ENCODE assay signal across 12 mouse cellular contexts in genomic region chr1:72372512-72372911, GRCm38 (mm10).
DNase-seq lines count a peak whose midpoint lies in the region; ATAC-seq and TF ChIP-seq lines count a peak whose summit lies in the region.
"Had no signal": no experiment of that assay in that cellular context is flagged by ENCODE, and none has a peak within 500 bp of the region (broad histone marks: within the 10 kb centered on the region; RNA-seq: fewer than 3 reads in every experiment).

No protein-coding gene starts in this region.

- no peaks in the 10 kb centered on the region for H3K36me3 ChIP-seq in forebrain, embryonic 15.5 days
- H3K36me3 ChIP-seq in forebrain, embryonic 11.5 days (ENCODE audit: control insufficient read depth, insufficient read depth, low read length) = no peaks in the 10 kb centered on the region; the same call in 1 of the 2 replicates
- no peaks in the 10 kb centered on the region for H3K36me3 ChIP-seq in hindbrain, postnatal 0 days (ENCODE audit: insufficient read depth, low read length)
- no peaks in the 10 kb centered on the region for H3K36me3 ChIP-seq in midbrain, embryonic 14.5 days (ENCODE audit: control insufficient read depth, insufficient read depth, low read length)
- peaks cover 11% of the 10 kb centered on the region; the same call in 1 of the 2 replicates for H3K36me3 ChIP-seq in kidney, embryonic 16.5 days (ENCODE audit: insufficient read depth, low read length)
- no peaks in the 10 kb centered on the region; the same call in none of the 2 replicates for H3K36me3 ChIP-seq in intestine, postnatal 0 days (ENCODE audit: control insufficient read depth, insufficient read depth)

- ATAC-seq in forebrain, embryonic 15.5 days (replicated peaks) = peak; percentile 92
- ATAC-seq in forebrain, embryonic 11.5 days (replicated peaks; ENCODE audit: low FRiP score) = no peak
- peak; percentile 92 for ATAC-seq in hindbrain, postnatal 0 days
- ATAC-seq in midbrain, embryonic 14.5 days (ENCODE audit: low FRiP score, low TSS enrichment) = peak; percentile 34; the same call in 1 of the 2 replicates
- no peak for ATAC-seq in kidney, embryonic 16.5 days (ENCODE audit: low FRiP score, low TSS enrichment)
- ATAC-seq in intestine, postnatal 0 days = no peak
- ATAC-seq: inflammation-experienced regulatory T-cells, adult 6 months had no signal

- no peak overlapping the region for H3K4me3 ChIP-seq in forebrain, embryonic 15.5 days
- no peak overlapping the region for H3K4me3 ChIP-seq in forebrain, embryonic 11.5 days (ENCODE audit: low read depth, low read length)
- H3K4me3 ChIP-seq in hindbrain, postnatal 0 days (ENCODE audit: low read length) = no peak overlapping the region
- H3K4me3 ChIP-seq in midbrain, embryonic 14.5 days (replicated peaks; ENCODE audit: low read depth, low read length) = no peak overlapping the region
- H3K4me3 ChIP-seq in kidney, embryonic 16.5 days (ENCODE audit: low read length) = no peak overlapping the region
- no peak overlapping the region for H3K4me3 ChIP-seq in intestine, postnatal 0 days (ENCODE audit: low read depth, low read length)
- H3K4me3 ChIP-seq: erythroblast, embryonic 14.5 days; liver, embryonic 15.5 days had no signal

- no peaks in the 10 kb centered on the region for H3K9me3 ChIP-seq in forebrain, embryonic 15.5 days
- H3K9me3 ChIP-seq in forebrain, embryonic 11.5 days (ENCODE audit: control insufficient read depth, low read length) = no peaks in the 10 kb centered on the region
- no peaks in the 10 kb centered on the region for H3K9me3 ChIP-seq in hindbrain, postnatal 0 days (ENCODE audit: low read length)
- no peaks in the 10 kb centered on the region for H3K9me3 ChIP-seq in midbrain, embryonic 14.5 days (ENCODE audit: control insufficient read depth, low read length)
- H3K9me3 ChIP-seq in kidney, embryonic 16.5 days (ENCODE audit: low read length) = no peaks in the 10 kb centered on the region
- no peaks in the 10 kb centered on the region for H3K9me3 ChIP-seq in intestine, postnatal 0 days (ENCODE audit: control insufficient read depth)
- H3K9me3 ChIP-seq: liver, embryonic 15.5 days had no signal

- no peak overlapping the region for H3K4me2 ChIP-seq in forebrain, embryonic 15.5 days (replicated peaks)
- H3K4me2 ChIP-seq in forebrain, embryonic 11.5 days (ENCODE audit: low read depth, low read length, severe bottlenecking) = no peak overlapping the region
- no peak overlapping the region for H3K4me2 ChIP-seq in hindbrain, postnatal 0 days (ENCODE audit: low read depth, low read length)
- H3K4me2 ChIP-seq in midbrain, embryonic 14.5 days (ENCODE audit: low read length) = no peak overlapping the region
- H3K4me2 ChIP-seq in kidney, embryonic 16.5 days (replicated peaks; ENCODE audit: low read depth, low read length) = no peak overlapping the region
- no peak overlapping the region for H3K4me2 ChIP-seq in intestine, postnatal 0 days (replicated peaks; ENCODE audit: low read depth)
- H3K4me2 ChIP-seq: liver, embryonic 15.5 days had no signal

- DNase-seq in forebrain, embryonic 11.5 days (ENCODE audit: low spot score) = no peak
- peak; percentile 82 for DNase-seq in Muller cell, postnatal 12 days (ENCODE audit: inconsistent ontology term)
- DNase-seq in hindbrain, postnatal 0 days (ENCODE audit: low spot score) = peak; percentile 35
- DNase-seq in midbrain, embryonic 14.5 days = no peak
- DNase-seq in lung, postnatal 36 days = no peak
- DNase-seq: cerebellum, postnatal 14 days had no signal

- no peaks in the 10 kb centered on the region for H3K27me3 ChIP-seq in forebrain, embryonic 15.5 days
- no peaks in the 10 kb centered on the region for H3K27me3 ChIP-seq in forebrain, embryonic 11.5 days (ENCODE audit: control insufficient read depth, insufficient read depth, low read length)
- H3K27me3 ChIP-seq in hindbrain, postnatal 0 days (ENCODE audit: insufficient read depth, low read length) = no peaks in the 10 kb centered on the region
- H3K27me3 ChIP-seq in midbrain, embryonic 14.5 days (ENCODE audit: control insufficient read depth, insufficient read depth, low read length) = no peaks in the 10 kb centered on the region
- no peaks in the 10 kb centered on the region for H3K27me3 ChIP-seq in kidney, embryonic 16.5 days (ENCODE audit: insufficient read depth, low read length)
- no peaks in the 10 kb centered on the region for H3K27me3 ChIP-seq in intestine, postnatal 0 days (replicated peaks; ENCODE audit: control insufficient read depth, insufficient read depth, low read length)
- H3K27me3 ChIP-seq: liver, embryonic 15.5 days had no signal

- H3K27ac ChIP-seq in forebrain, embryonic 15.5 days (replicated peaks) = peak overlapping the region; percentile 77
- no peak overlapping the region for H3K27ac ChIP-seq in forebrain, embryonic 11.5 days (ENCODE audit: low read depth, low read length)
- no peak overlapping the region for H3K27ac ChIP-seq in hindbrain, postnatal 0 days
- H3K27ac ChIP-seq in midbrain, embryonic 14.5 days (replicated peaks; ENCODE audit: low read depth, low read length) = no peak overlapping the region
- no peak overlapping the region for H3K27ac ChIP-seq in kidney, embryonic 16.5 days (ENCODE audit: low read length)
- no peak overlapping the region for H3K27ac ChIP-seq in intestine, postnatal 0 days (ENCODE audit: low read depth, low read length)
- H3K27ac ChIP-seq: liver, embryonic 15.5 days had no signal

- no peak overlapping the region for H3K9ac ChIP-seq in forebrain, embryonic 15.5 days (replicated peaks)
- no peak overlapping the region for H3K9ac ChIP-seq in forebrain, embryonic 11.5 days (ENCODE audit: low read length)
- no peak overlapping the region for H3K9ac ChIP-seq in hindbrain, postnatal 0 days (replicated peaks; ENCODE audit: low read length)
- H3K9ac ChIP-seq in midbrain, embryonic 14.5 days (replicated peaks; ENCODE audit: low read length) = no peak overlapping the region
- H3K9ac ChIP-seq in kidney, embryonic 16.5 days (replicated peaks; ENCODE audit: low read length) = no peak overlapping the region
- H3K9ac ChIP-seq in intestine, postnatal 0 days (ENCODE audit: low read depth, low read length) = no peak overlapping the region
- H3K9ac ChIP-seq: liver, embryonic 15.5 days had no signal

- WGBS in forebrain, embryonic 15.5 days = 50% methylated on average over 1 of the region's 1 CpGs
- 87% methylated on average over 1 of the region's 1 CpGs for WGBS in forebrain, embryonic 11.5 days
- WGBS in hindbrain, postnatal 0 days = 81% methylated on average over 1 of the region's 1 CpGs
- WGBS in midbrain, embryonic 14.5 days = 86% methylated on average over 1 of the region's 1 CpGs
- 79% methylated on average over 1 of the region's 1 CpGs for WGBS in kidney, embryonic 16.5 days
- WGBS in intestine, postnatal 0 days = 52% methylated on average over 1 of the region's 1 CpGs

- no peak for TF ChIP-seq CTCF in hindbrain, postnatal 0 days (IDR thresholded peaks at IDR 0.05; ENCODE audit: low read depth)
- TF ChIP-seq CTCF in intestine, postnatal 0 days (IDR thresholded peaks at IDR 0.05; ENCODE audit: low read depth) = no peak

- peaks cover 16% of the 10 kb centered on the region for H3K4me1 ChIP-seq in forebrain, embryonic 15.5 days
- no peaks in the 10 kb centered on the region for H3K4me1 ChIP-seq in forebrain, embryonic 11.5 days (replicated peaks; ENCODE audit: control insufficient read depth, insufficient read depth, low read length)
- H3K4me1 ChIP-seq in hindbrain, postnatal 0 days (ENCODE audit: insufficient read depth, low read length) = no peaks in the 10 kb centered on the region
- H3K4me1 ChIP-seq in midbrain, embryonic 14.5 days (ENCODE audit: control insufficient read depth, insufficient read depth, low read length) = no peaks in the 10 kb centered on the region
- no peaks in the 10 kb centered on the region for H3K4me1 ChIP-seq in kidney, embryonic 16.5 days (ENCODE audit: insufficient read depth, low read length)
- no peaks in the 10 kb centered on the region for H3K4me1 ChIP-seq in intestine, postnatal 0 days (replicated peaks; ENCODE audit: control insufficient read depth, insufficient read depth, low read length)
- H3K4me1 ChIP-seq: liver, embryonic 15.5 days had no signal

Comparison
In these comparisons a context has a peak if more than half of its experiments do, and no peak if none do; other contexts are left out.
1. ATAC-seq: peak in forebrain, embryonic 15.5 days (single experiment), hindbrain, postnatal 0 days (single experiment) and midbrain, embryonic 14.5 days (single experiment); none in forebrain, embryonic 11.5 days (single experiment), kidney, embryonic 16.5 days (single experiment) and intestine, postnatal 0 days (single experiment).
2. DNase-seq: peak in Muller cell, postnatal 12 days (single experiment) and hindbrain, postnatal 0 days (single experiment); none in forebrain, embryonic 11.5 days (single experiment), midbrain, embryonic 14.5 days (single experiment) and lung, postnatal 36 days (single experiment).